Mouse (Mus musculus) thymus, adult 2 months (tissue): Measurements from ENCODE around the gene Kat2b.

Source experiments
- CTCF ChIP-seq: fragments of 200-500 bp; IDR thresholded peaks from 2 replicates; pipeline ENCODE4 v1.5.1; 2012; ENCODE audit warnings: mild to moderate bottlenecking, control low read depth, low read length, moderate library complexity, borderline replicate concordance; ENCODE audit not compliant: control insufficient read depth, poor library complexity, insufficient read depth; ENCODE audit errors: extremely low read depth
- POLR2A ChIP-seq: fragments of 200-500 bp; IDR thresholded peaks from 2 replicates; pipeline ENCODE4 v1.6.1; 2012; ENCODE audit warnings: mild to moderate bottlenecking, low read length, control low read depth, moderate library complexity; ENCODE audit not compliant: control insufficient read depth, poor library complexity, insufficient read depth; ENCODE audit errors: extremely low read depth

- no peak for TF ChIP-seq POLR2A
- TF ChIP-seq CTCF = no peak
Observed at GRCm38 (mm10) chr17:53569829-53570228, 3.2 kb downstream of the Kat2b start.
